Mouse (Mus musculus) heart, embryonic 10.5 days (tissue): ENCODE results near the gene Fap. TPM values are rescaled to one million over a fixed set of nuclear protein-coding genes. Genes with fewer than 3 reads are reported as not detected.

Source experiments
- DNase-seq: peaks from one replicate; pipeline ENCODE4 v3.0.0-alpha.2; 2017; ENCODE audit warnings: low spot score
- H3K27ac ChIP-seq: fragments of 300-500 bp; sonication (generic); 2 replicates; pipeline ENCODE4 v1.5.1; 2016; ENCODE audit warnings: mild to moderate bottlenecking
- H3K27me3 ChIP-seq: fragments of 300-500 bp; sonication (generic); 2 replicates; pipeline ENCODE4 v1.6.1; 2016; ENCODE audit warnings: mild to moderate bottlenecking; ENCODE audit not compliant: poor library complexity, insufficient read depth, severe bottlenecking
- H3K36me3 ChIP-seq: fragments of 300-500 bp; sonication (generic); 2 replicates; pipeline ENCODE4 v1.6.1; 2016; ENCODE audit warnings: mild to moderate bottlenecking, moderate library complexity
- H3K4me1 ChIP-seq: fragments of 300-500 bp; sonication (generic); 2 replicates; pipeline ENCODE4 v1.6.1; 2016; ENCODE audit warnings: mild to moderate bottlenecking
- H3K4me3 ChIP-seq: fragments of 300-500 bp; sonication (generic); 2 replicates; pipeline ENCODE4 v1.5.1; 2016; ENCODE audit warnings: mild to moderate bottlenecking, moderate library complexity
- H3K9me3 ChIP-seq: fragments of 300-500 bp; sonication (generic); 2 replicates; pipeline ENCODE4 v1.6.1; 2016; ENCODE audit warnings: mild to moderate bottlenecking, moderate library complexity
- WGBS: fragments of 180-500 bp; shearing (Covaris S2); methylation state at CpG from one replicate; pipeline ENCODE4 v1.1.7; 2016; 5-methylcytosine and 5-hydroxymethylcytosine counted together
- polyA plus RNA-seq: library from polyadenylated mRNA; unstranded; fragments of >200 nt; fragmentation: Nextera tagmentation; extraction: Ambion mirVana; gene quantifications from 2 replicates; pipeline ENCODE4 v1.2.1, GENCODE M21; 2016

The Fap gene
- polyA plus RNA-seq, 1 experiment from 2014 or later, result 1.3 TPM

- DNase-seq, result no peak
- Histone ChIP-seq H3K27ac (no peak overlapping the region), H3K27me3 (no peaks in the 10 kb centered on the region), H3K4me1 (no peaks in the 10 kb centered on the region), H3K9me3 (no peaks in the 10 kb centered on the region), H3K4me3 (no peak overlapping the region), H3K36me3 (no peaks in the 10 kb centered on the region)
- WGBS, result 79% methylated on average over 9 of the region's 9 CpGs
Measured at GRCm38 (mm10) chr2:62469551-62469950, 104.3 kb downstream of the Fap start.

GRCm38 (mm10) chr2:62463287-62463686 lies 110.6 kb downstream of the Fap start:
- no peaks in the 10 kb centered on the region for H3K36me3 ChIP-seq
- no peak for DNase-seq
- 74% methylated on average over 2 of the region's 2 CpGs for WGBS
- no peaks in the 10 kb centered on the region for H3K9me3 ChIP-seq
- H3K4me1 ChIP-seq, result no peaks in the 10 kb centered on the region
- no peak overlapping the region for H3K27ac ChIP-seq
- H3K27me3 ChIP-seq, result no peaks in the 10 kb centered on the region
- no peak overlapping the region for H3K4me3 ChIP-seq

- Histone ChIP-seq H3K9me3 (no peaks in the 10 kb centered on the region), H3K4me1 (no peaks in the 10 kb centered on the region), H3K27ac (no peak overlapping the region), H3K36me3 (no peaks in the 10 kb centered on the region), H3K4me3 (no peak overlapping the region), H3K27me3 (no peaks in the 10 kb centered on the region)
- 75% methylated on average over 2 of the region's 2 CpGs for WGBS
- DNase-seq, result no peak
Measured at GRCm38 (mm10) chr2:62462174-62462573, 111.7 kb downstream of the Fap start.

GRCm38 (mm10) chr2:62460815-62461450 lies 112.9 kb downstream of the Fap start:
- DNase-seq, result no peak
- WGBS, result 81% methylated on average over 12 of the region's 12 CpGs
- no peaks in the 10 kb centered on the region for H3K4me1 ChIP-seq
- H3K27me3 ChIP-seq, result no peaks in the 10 kb centered on the region
- H3K27ac ChIP-seq, result no peak overlapping the region
- no peaks in the 10 kb centered on the region for H3K9me3 ChIP-seq
- H3K4me3 ChIP-seq, result no peak overlapping the region
- H3K36me3 ChIP-seq, result no peaks in the 10 kb centered on the region

GRCm38 (mm10) chr2:62460231-62460710 lies 113.6 kb downstream of the Fap start:
- WGBS, result 83% methylated on average over 7 of the region's 7 CpGs
- Histone ChIP-seq H3K36me3 (no peaks in the 10 kb centered on the region), H3K4me1 (no peaks in the 10 kb centered on the region), H3K27ac (no peak overlapping the region), H3K4me3 (no peak overlapping the region), H3K27me3 (no peaks in the 10 kb centered on the region), H3K9me3 (no peaks in the 10 kb centered on the region)
- no peak for DNase-seq

- no peaks in the 10 kb centered on the region for H3K4me1 ChIP-seq
- H3K36me3 ChIP-seq, result no peaks in the 10 kb centered on the region
- no peaks in the 10 kb centered on the region for H3K27me3 ChIP-seq
- H3K27ac ChIP-seq, result no peak overlapping the region
- 70% methylated on average over 18 of the region's 18 CpGs for WGBS
- H3K4me3 ChIP-seq, result no peak overlapping the region
- H3K9me3 ChIP-seq, result no peaks in the 10 kb centered on the region
- DNase-seq, result no peak
Measured at GRCm38 (mm10) chr2:62459241-62460174, 114.4 kb downstream of the Fap start.

- Histone ChIP-seq H3K4me3 (no peak overlapping the region), H3K36me3 (no peaks in the 10 kb centered on the region), H3K9me3 (no peaks in the 10 kb centered on the region), H3K27me3 (no peaks in the 10 kb centered on the region), H3K4me1 (no peaks in the 10 kb centered on the region), H3K27ac (no peak overlapping the region)
- WGBS, result 48% methylated on average over 9 of the region's 9 CpGs
- DNase-seq, result no peak
Measured at GRCm38 (mm10) chr2:62458070-62458469, 115.8 kb downstream of the Fap start.

GRCm38 (mm10) chr2:62454991-62455390 lies 118.9 kb downstream of the Fap start:
- Histone ChIP-seq H3K27me3 (no peaks in the 10 kb centered on the region), H3K36me3 (no peaks in the 10 kb centered on the region), H3K4me3 (no peak overlapping the region), H3K27ac (no peak overlapping the region), H3K9me3 (no peaks in the 10 kb centered on the region), H3K4me1 (no peaks in the 10 kb centered on the region)
- 80% methylated on average over 11 of the region's 11 CpGs for WGBS
- no peak for DNase-seq

- Histone ChIP-seq H3K27me3 (no peaks in the 10 kb centered on the region), H3K4me1 (no peaks in the 10 kb centered on the region), H3K36me3 (no peaks in the 10 kb centered on the region), H3K4me3 (no peak overlapping the region), H3K9me3 (no peaks in the 10 kb centered on the region), H3K27ac (no peak overlapping the region)
- DNase-seq, result no peak
- 72% methylated on average over 6 of the region's 6 CpGs for WGBS
Measured at GRCm38 (mm10) chr2:62454033-62454432, 119.8 kb downstream of the Fap start.

Other genes starting within 250 kb of the Fap start
- 8.7 and 11.8 TPM in 2 replicates for gene Dpp4, start 161.8 kb downstream of the Fap start, polyA plus RNA-seq
- gene Gcg, start 90.4 kb downstream of the Fap start, polyA plus RNA-seq, result 5.9 TPM in 1 of 2 replicates, not detected in the other
- gene Ifih1, start 72.2 kb upstream of the Fap start, polyA plus RNA-seq, result 0.93 and 1.0 TPM in 2 replicates
- 9.0 and 14.6 TPM in 2 replicates for gene Gca, start 90.2 kb upstream of the Fap start, polyA plus RNA-seq